Mouse (Mus musculus) liver, postnatal 0 days (tissue): ENCODE data around the gene Atp6v1c2. TPM values are rescaled to one million over a fixed set of nuclear protein-coding genes. Genes with fewer than 3 reads are reported as not detected.

Source experiments
- ATAC-seq: fragments of 200-750 bp; cut with Nextera tagmentation; 2 replicates; pipeline ENCODE4 v1.8.0; 2017; ENCODE audit warnings: mild to moderate bottlenecking, moderate library complexity
- DNase-seq: peaks from one replicate; pipeline ENCODE4 v3.0.0-alpha.2; 2016
- H3K27ac ChIP-seq: fragments of 300-500 bp; sonication (generic); 2 replicates; pipeline ENCODE4 v1.5.1; 2014; ENCODE audit warnings: antibody characterized with exemption, moderate library complexity, mild to moderate bottlenecking, low read depth
- H3K27me3 ChIP-seq: fragments of 300-500 bp; sonication (generic); 2 replicates; pipeline ENCODE4 v1.6.1; 2014; ENCODE audit warnings: low read length, control low read depth, mixed read lengths; ENCODE audit not compliant: insufficient read depth
- H3K36me3 ChIP-seq: fragments of 300-500 bp; sonication (generic); replicated peaks from 2 replicates; pipeline ENCODE4 v1.6.1; 2014; ENCODE audit warnings: mild to moderate bottlenecking, control low read depth, low read length, moderate library complexity, mixed read lengths; ENCODE audit not compliant: insufficient read depth
- H3K4me1 ChIP-seq: fragments of 300-500 bp; sonication (generic); 2 replicates; pipeline ENCODE4 v1.6.1; 2014; ENCODE audit warnings: antibody characterized with exemption, mild to moderate bottlenecking, control low read depth; ENCODE audit not compliant: insufficient read depth
- H3K4me2 ChIP-seq: fragments of 300-500 bp; sonication (generic); 2 replicates; pipeline ENCODE4 v1.6.1; 2014; ENCODE audit warnings: low read depth, mild to moderate bottlenecking, low read length, moderate library complexity, mixed read lengths
- H3K4me3 ChIP-seq: fragments of 300-500 bp; sonication (generic); 2 replicates; pipeline ENCODE4 v1.5.1; 2014; ENCODE audit warnings: low read depth, low read length
- H3K9ac ChIP-seq: fragments of 300-500 bp; sonication (generic); replicated peaks from 2 replicates; pipeline ENCODE4 v1.6.1; 2014; ENCODE audit warnings: mild to moderate bottlenecking, moderate library complexity
- H3K9me3 ChIP-seq: fragments of 300-500 bp; sonication (generic); 2 replicates; pipeline ENCODE4 v1.6.1; 2016; ENCODE audit warnings: mild to moderate bottlenecking, control low read depth, low read length, mixed read lengths
- CTCF ChIP-seq: sonication (generic); IDR thresholded peaks from 2 replicates; pipeline ENCODE4 v1.5.1; 2016; ENCODE audit warnings: antibody characterized with exemption, low read depth
- EP300 ChIP-seq: IDR thresholded peaks from 2 replicates; pipeline ENCODE4 v1.6.1; 2016; ENCODE audit warnings: antibody characterized with exemption, low read depth, mild to moderate bottlenecking
- WGBS: fragments of 180-500 bp; shearing (Covaris S2); extraction: QIAGEN DNeasy Blood & Tissue Kit; methylation state at CpG from one replicate; pipeline ENCODE4 v1.1.7; 2014; ENCODE audit not compliant: insufficient replicate concordance; 5-methylcytosine and 5-hydroxymethylcytosine counted together
- polyA plus RNA-seq: library from polyadenylated mRNA; unstranded; fragments of >200 nt; fragmentation: Nextera tagmentation; extraction: Ambion mirVana; gene quantifications from 2 replicates; pipeline ENCODE4 v1.2.1, GENCODE M21; 2015

Atp6v1c2 gene
- polyA plus RNA-seq, 1 experiment from 2014 or later = 0.18 TPM

DNA sequence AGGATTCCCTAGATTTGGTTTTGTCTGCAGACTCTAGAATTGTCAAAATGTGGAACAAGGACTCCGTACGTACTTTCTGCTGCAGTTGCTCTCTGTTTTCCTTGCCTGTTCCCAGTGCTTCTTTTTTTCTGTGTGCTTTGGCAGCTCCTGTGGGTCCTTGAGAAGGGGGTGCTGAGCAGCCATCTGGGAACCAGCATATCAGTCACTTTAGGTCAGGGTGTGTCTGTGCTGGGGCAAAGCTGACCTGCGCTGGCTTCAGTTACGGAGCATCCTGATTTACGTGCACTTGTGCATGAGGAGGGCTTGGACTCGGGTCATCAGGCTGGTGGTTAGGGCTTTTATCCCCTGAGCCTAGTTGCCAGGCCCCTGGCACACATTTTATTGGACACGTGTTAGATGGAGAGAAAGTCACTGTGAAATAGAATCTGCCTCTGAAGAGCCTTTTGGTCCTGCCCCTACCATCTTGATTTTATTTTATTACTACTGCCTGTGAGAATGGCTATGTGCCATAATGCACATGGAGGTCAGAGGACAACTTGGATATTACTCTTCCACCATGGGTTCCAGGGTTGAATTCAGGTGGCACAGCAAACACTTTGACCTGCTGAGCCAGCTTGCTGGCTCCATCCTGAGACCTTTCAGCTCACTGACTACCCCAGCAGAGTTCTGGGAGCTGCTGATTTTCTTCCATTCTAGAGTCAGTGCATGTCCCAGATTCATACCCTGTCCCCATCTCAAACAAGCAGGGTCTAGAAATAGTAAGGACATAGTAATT is 40.6 kb upstream of the Atp6v1c2 start:
- peaks cover 51% of the 10 kb centered on the region for H3K36me3 ChIP-seq
- no peaks in the 10 kb centered on the region for H3K4me1 ChIP-seq
- no peak overlapping the region for H3K9ac ChIP-seq
- no peak overlapping the region for H3K27ac ChIP-seq
- DNase-seq (no peak), ATAC-seq (no peak)
- H3K27me3 ChIP-seq = no peaks in the 10 kb centered on the region
- no peak for TF ChIP-seq CTCF
- TF ChIP-seq EP300 = no peak
- WGBS = 92% methylated on average over 7 of the region's 7 CpGs
- H3K9me3 ChIP-seq = no peaks in the 10 kb centered on the region
- H3K4me3 ChIP-seq = no peak overlapping the region
- H3K4me2 ChIP-seq = no peak overlapping the region

DNA sequence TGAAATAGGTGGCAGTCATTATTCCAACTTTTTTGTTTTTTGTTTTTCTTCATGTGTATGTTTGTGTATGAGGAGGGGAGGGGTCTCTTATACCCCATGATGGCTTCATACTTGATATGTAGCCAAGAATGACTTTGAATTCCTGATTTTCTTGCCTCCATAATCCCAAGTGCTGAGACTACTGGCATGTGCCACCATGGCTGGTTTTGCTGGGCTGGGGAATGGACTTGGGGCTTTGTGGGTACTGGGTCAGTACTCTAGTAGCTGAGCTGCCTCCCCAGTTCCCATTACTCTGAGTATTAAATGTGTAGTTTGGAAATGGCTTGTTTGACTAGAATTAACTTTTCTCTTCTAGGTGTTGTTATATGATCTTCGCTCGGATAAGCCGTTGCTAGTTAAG is 40.0 kb upstream of the Atp6v1c2 start:
- H3K4me1 ChIP-seq = no peaks in the 10 kb centered on the region
- H3K9ac ChIP-seq = no peak overlapping the region
- no peak overlapping the region for H3K27ac ChIP-seq
- no peak for ATAC-seq
- H3K36me3 ChIP-seq = peaks cover 49% of the 10 kb centered on the region
- no peaks in the 10 kb centered on the region for H3K27me3 ChIP-seq
- H3K9me3 ChIP-seq = no peaks in the 10 kb centered on the region
- DNase-seq = no peak
- no peak overlapping the region for H3K4me3 ChIP-seq
- H3K4me2 ChIP-seq = no peak overlapping the region
- 94% methylated on average over 3 of the region's 3 CpGs for WGBS
- TF ChIP-seq CTCF (no peak), EP300 (no peak)

DNA sequence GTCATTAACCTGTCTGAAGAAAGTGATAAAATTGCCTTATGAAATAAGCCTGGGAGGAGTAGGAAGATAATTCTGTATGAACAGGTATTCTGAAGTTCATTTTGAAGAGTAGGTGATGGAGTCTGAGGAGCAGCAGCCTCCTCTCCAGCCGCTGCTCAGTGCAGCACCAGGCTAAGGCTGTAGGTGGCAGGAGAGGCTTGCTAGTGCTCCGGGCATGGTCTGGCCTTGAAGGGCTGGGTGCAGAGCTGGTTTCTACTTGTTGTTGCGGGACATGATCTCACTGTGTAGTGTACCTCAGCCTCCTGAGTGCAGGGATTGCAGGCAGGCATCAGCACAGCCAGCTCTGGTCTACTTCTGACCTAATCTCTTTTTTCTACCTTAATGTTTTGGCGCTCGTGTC is 37.8 kb upstream of the Atp6v1c2 start:
- no peaks in the 10 kb centered on the region for H3K4me1 ChIP-seq
- H3K4me3 ChIP-seq = no peak overlapping the region
- TF ChIP-seq EP300 (no peak), CTCF (peak; percentile 84)
- H3K9ac ChIP-seq = no peak overlapping the region
- no peaks in the 10 kb centered on the region for H3K27me3 ChIP-seq
- peak; percentile 86 for ATAC-seq
- H3K27ac ChIP-seq = no peak overlapping the region
- DNase-seq = peak; percentile 49
- peaks cover 56% of the 10 kb centered on the region for H3K36me3 ChIP-seq
- H3K9me3 ChIP-seq = no peaks in the 10 kb centered on the region
- H3K4me2 ChIP-seq = no peak overlapping the region
- WGBS = 60% methylated on average over 5 of the region's 5 CpGs

DNA sequence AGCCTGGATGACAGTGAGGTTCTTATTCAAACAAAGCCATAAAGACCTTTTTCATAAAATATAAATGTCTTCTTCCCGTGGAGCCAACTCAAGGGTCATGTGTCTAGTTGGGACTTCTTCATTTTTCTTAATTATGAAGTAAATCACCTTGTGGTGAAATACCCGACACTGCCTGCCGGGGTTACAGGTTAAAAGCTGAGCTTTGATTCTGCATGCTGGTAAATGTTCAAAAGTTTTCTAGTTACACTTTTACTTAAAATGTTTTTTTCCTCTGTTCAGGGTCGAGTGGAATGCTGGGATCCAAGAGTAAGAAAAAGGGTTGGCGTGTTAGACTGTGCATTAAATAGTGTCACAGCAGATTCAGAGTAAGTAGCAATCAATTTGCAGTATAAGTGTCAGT is 33.2 kb upstream of the Atp6v1c2 start:
- H3K9me3 ChIP-seq = no peaks in the 10 kb centered on the region
- peaks cover 58% of the 10 kb centered on the region for H3K36me3 ChIP-seq
- H3K4me2 ChIP-seq = no peak overlapping the region
- ATAC-seq (no peak), DNase-seq (no peak)
- no peaks in the 10 kb centered on the region for H3K27me3 ChIP-seq
- no peaks in the 10 kb centered on the region for H3K4me1 ChIP-seq
- no peak for TF ChIP-seq CTCF
- 74% methylated on average over 5 of the region's 5 CpGs for WGBS
- no peak overlapping the region for H3K27ac ChIP-seq
- H3K9ac ChIP-seq = no peak overlapping the region
- no peak overlapping the region for H3K4me3 ChIP-seq

DNA sequence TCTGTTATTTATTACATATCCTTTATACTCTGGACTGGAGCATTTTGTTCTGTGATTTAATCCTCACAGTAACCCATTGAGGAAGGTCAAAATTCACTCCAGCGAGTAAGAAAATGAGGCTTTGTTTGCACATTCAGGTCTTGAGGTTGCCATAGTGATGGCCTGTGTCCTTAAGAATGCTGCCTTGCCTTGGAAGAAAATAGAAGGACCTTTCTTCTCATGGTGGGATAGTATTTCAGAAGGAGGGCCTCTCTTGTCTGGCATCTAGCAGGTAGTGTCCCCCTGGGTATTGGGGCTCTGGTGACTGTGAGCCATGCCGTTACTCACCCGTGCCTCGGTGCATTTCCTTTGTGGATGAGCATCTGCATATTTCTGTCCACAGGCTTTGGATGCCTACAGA is 31.5 kb upstream of the Atp6v1c2 start:
- no peak for DNase-seq
- Histone ChIP-seq H3K4me3 (no peak overlapping the region), H3K4me1 (no peaks in the 10 kb centered on the region), H3K4me2 (no peak overlapping the region), H3K36me3 (peaks cover 60% of the 10 kb centered on the region), H3K27me3 (no peaks in the 10 kb centered on the region), H3K9ac (no peak overlapping the region), H3K27ac (no peak overlapping the region), H3K9me3 (no peaks in the 10 kb centered on the region)
- 90% methylated on average over 4 of the region's 4 CpGs for WGBS
- TF ChIP-seq EP300 (no peak), CTCF (no peak)
- ATAC-seq = no peak

DNA sequence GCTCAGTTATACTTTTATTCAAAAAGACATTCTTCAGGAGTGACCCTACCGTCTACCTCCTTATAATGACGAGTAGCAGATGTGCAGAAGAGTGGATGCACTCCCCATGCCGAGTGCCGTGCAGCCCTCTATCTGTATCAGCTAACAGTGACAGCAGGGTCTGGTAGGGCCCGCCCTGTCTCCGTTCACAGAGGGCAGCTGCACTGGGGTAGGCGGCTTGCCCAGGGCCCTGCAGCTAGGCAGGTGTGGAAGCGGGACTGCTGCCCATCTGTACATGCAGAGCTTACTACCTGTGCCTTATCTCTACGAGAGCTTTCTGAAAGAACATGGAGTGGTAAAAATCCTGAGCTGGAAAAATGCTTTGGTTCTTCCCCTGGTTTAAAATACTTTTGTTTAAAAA is 30.9 kb upstream of the Atp6v1c2 start:
- H3K36me3 ChIP-seq = peaks cover 61% of the 10 kb centered on the region
- no peak for ATAC-seq
- no peaks in the 10 kb centered on the region for H3K27me3 ChIP-seq
- no peak overlapping the region for H3K4me3 ChIP-seq
- no peaks in the 10 kb centered on the region for H3K4me1 ChIP-seq
- H3K9ac ChIP-seq = no peak overlapping the region
- 79% methylated on average over 9 of the region's 9 CpGs for WGBS
- TF ChIP-seq CTCF = no peak
- no peak for TF ChIP-seq EP300
- no peak overlapping the region for H3K27ac ChIP-seq
- no peak overlapping the region for H3K4me2 ChIP-seq
- DNase-seq = no peak
- no peaks in the 10 kb centered on the region for H3K9me3 ChIP-seq
